Mouse (Mus musculus): ENCODE measurements around the gene Cenpn. TPM values are rescaled to one million over a fixed set of nuclear protein-coding genes. Genes with fewer than 3 reads are reported as not detected.

The Cenpn gene
- polyA plus RNA-seq, 1 experiment from 2014 or later, result 9.5 TPM

GRCm38 (mm10) chr8:116975606-116976005 lies 54.1 kb downstream of the Cenpn start:
- Histone ChIP-seq H3K4me1 (ENCODE audit: control insufficient read depth, insufficient read depth, low read depth, low read length) (peaks cover 11% of the 10 kb centered on the region), H3K9me3 (ENCODE audit: control insufficient read depth, low read length) (no peaks in the 10 kb centered on the region), H3K27ac (ENCODE audit: low read depth, low read length) (no peak overlapping the region), H3K27me3 (replicated peaks; ENCODE audit: control insufficient read depth, insufficient read depth, low read length) (no peaks in the 10 kb centered on the region), H3K4me3 (ENCODE audit: low read length) (no peak overlapping the region), H3K9ac (ENCODE audit: low read depth, low read length) (no peak overlapping the region), H3K4me2 (ENCODE audit: low read length) (no peak overlapping the region), H3K36me3 (ENCODE audit: control insufficient read depth, insufficient read depth, low read length) (peaks cover 5% of the 10 kb centered on the region; the same call in 1 of the 2 replicates)
- no peak for ATAC-seq
- 70% methylated on average over 5 of the region's 5 CpGs for WGBS

- no peaks in the 10 kb centered on the region for H3K27me3 ChIP-seq (replicated peaks; ENCODE audit: control insufficient read depth, insufficient read depth, low read length)
- 0 out of 2 replicates have a peak, but pooled peaks cover 3% of the 10 kb centered on the region for H3K36me3 ChIP-seq (ENCODE audit: control insufficient read depth, insufficient read depth, low read length)
- WGBS, result 33% methylated on average over 8 of the region's 8 CpGs
- H3K27ac ChIP-seq (ENCODE audit: low read depth, low read length), result peak overlapping the region; percentile 81
- H3K9ac ChIP-seq (ENCODE audit: low read depth, low read length), result peak overlapping the region; percentile 74
- H3K9me3 ChIP-seq (ENCODE audit: control insufficient read depth, low read length), result no peaks in the 10 kb centered on the region
- peak overlapping the region; percentile 86 for H3K4me2 ChIP-seq (ENCODE audit: low read length)
- peak overlapping the region; percentile 95 for H3K4me3 ChIP-seq (ENCODE audit: low read length)
- H3K4me1 ChIP-seq (ENCODE audit: control insufficient read depth, insufficient read depth, low read depth, low read length), result peaks cover 11% of the 10 kb centered on the region
- ATAC-seq, result no peak; the same call in 1 of the 2 replicates
Measured at GRCm38 (mm10) chr8:116978052-116978451, 56.5 kb downstream of the Cenpn start.

GRCm38 (mm10) chr8:116978631-116979256 lies 57.2 kb downstream of the Cenpn start, which contains the start of gene 1700030J22Rik:
Gene 1700030J22Rik (minus strand): TSS chr8:116978959.
- 1% methylated on average over 41 of the region's 46 CpGs for WGBS
- peak; percentile 99 for ATAC-seq

GRCm38 (mm10) chr8:116980117-116980516 lies 58.6 kb downstream of the Cenpn start:
- Histone ChIP-seq H3K27me3 (replicated peaks; ENCODE audit: control insufficient read depth, insufficient read depth, low read length) (no peaks in the 10 kb centered on the region), H3K4me1 (ENCODE audit: control insufficient read depth, insufficient read depth, low read depth, low read length) (peaks cover 11% of the 10 kb centered on the region), H3K4me2 (ENCODE audit: low read length) (no peak overlapping the region), H3K36me3 (ENCODE audit: control insufficient read depth, insufficient read depth, low read length) (0 out of 2 replicates have a peak, but pooled peaks cover 6% of the 10 kb centered on the region), H3K9me3 (ENCODE audit: control insufficient read depth, low read length) (no peaks in the 10 kb centered on the region), H3K9ac (ENCODE audit: low read depth, low read length) (no peak overlapping the region), H3K4me3 (ENCODE audit: low read length) (no peak overlapping the region), H3K27ac (ENCODE audit: low read depth, low read length) (no peak overlapping the region)
- 12% methylated on average over 4 of the region's 4 CpGs for WGBS
- no peak for ATAC-seq

More at GRCm38 (mm10) chr8:116978631-116979256, 57.2 kb downstream of the Cenpn start, which contains the start of gene 1700030J22Rik:
- H3K9me3 ChIP-seq (ENCODE audit: control insufficient read depth, low read length), result no peaks in the 10 kb centered on the region
- peak within 1 kb of the TSS; percentile 95 for H3K4me3 ChIP-seq (ENCODE audit: low read length)
- peak within 1 kb of the TSS; percentile 86 for H3K4me2 ChIP-seq (ENCODE audit: low read length)
- peaks cover 11% of the 10 kb centered on the region for H3K4me1 ChIP-seq (ENCODE audit: control insufficient read depth, insufficient read depth, low read depth, low read length)
- 0 out of 2 replicates have a peak, but pooled peaks cover 6% of the 10 kb centered on the region for H3K36me3 ChIP-seq (ENCODE audit: control insufficient read depth, insufficient read depth, low read length)
- no peaks in the 10 kb centered on the region for H3K27me3 ChIP-seq (replicated peaks; ENCODE audit: control insufficient read depth, insufficient read depth, low read length)
- H3K27ac ChIP-seq (ENCODE audit: low read depth, low read length), result peak within 1 kb of the TSS; percentile 81
- peak within 1 kb of the TSS; percentile 74 for H3K9ac ChIP-seq (ENCODE audit: low read depth, low read length)

- H3K9ac ChIP-seq (ENCODE audit: low read depth, low read length), result no peak overlapping the region
- WGBS, result 99% methylated on average over 3 of the region's 3 CpGs
- no peaks in the 10 kb centered on the region for H3K27me3 ChIP-seq (replicated peaks; ENCODE audit: control insufficient read depth, insufficient read depth, low read length)
- peaks cover 8% of the 10 kb centered on the region for H3K4me1 ChIP-seq (ENCODE audit: control insufficient read depth, insufficient read depth, low read depth, low read length)
- H3K9me3 ChIP-seq (ENCODE audit: control insufficient read depth, low read length), result no peaks in the 10 kb centered on the region
- no peak overlapping the region for H3K4me2 ChIP-seq (ENCODE audit: low read length)
- no peak overlapping the region for H3K4me3 ChIP-seq (ENCODE audit: low read length)
- no peak overlapping the region for H3K27ac ChIP-seq (ENCODE audit: low read depth, low read length)
- peaks cover 2% of the 10 kb centered on the region; the same call in 1 of the 2 replicates for H3K36me3 ChIP-seq (ENCODE audit: control insufficient read depth, insufficient read depth, low read length)
- no peak for ATAC-seq
Measured at GRCm38 (mm10) chr8:116989842-116990241, 68.3 kb downstream of the Cenpn start.

Other genes starting within 250 kb of the Cenpn start
- 12.1 and 13.6 TPM in 2 replicates for gene Cdyl2, start 188.7 kb upstream of the Cenpn start, polyA plus RNA-seq (2015; fragmentation: Nextera tagmentation; extraction: Ambion mirVana)
- 32.0 and 37.2 TPM in 2 replicates for gene Cmc2, start 275 bp upstream of the Cenpn start, polyA plus RNA-seq (2015; fragmentation: Nextera tagmentation; extraction: Ambion mirVana)
- gene Atmin, start 21.7 kb downstream of the Cenpn start, polyA plus RNA-seq (2015; fragmentation: Nextera tagmentation; extraction: Ambion mirVana), result 17.9 and 22.4 TPM in 2 replicates
- 7.8 and 8.0 TPM in 2 replicates for gene 1700030J22Rik, start 57.2 kb downstream of the Cenpn start, polyA plus RNA-seq (2015; fragmentation: Nextera tagmentation; extraction: Ambion mirVana)
- gene Gcsh, start 71.8 kb downstream of the Cenpn start, polyA plus RNA-seq (2015; fragmentation: Nextera tagmentation; extraction: Ambion mirVana), result 105 and 119 TPM in 2 replicates
- gene Pkd1l2, start 160.7 kb downstream of the Cenpn start, polyA plus RNA-seq (2015; fragmentation: Nextera tagmentation; extraction: Ambion mirVana), result 0.05 TPM in 2 replicates
- gene Bco1, start 174.1 kb downstream of the Cenpn start, polyA plus RNA-seq (2015; fragmentation: Nextera tagmentation; extraction: Ambion mirVana), result 0.35 and 0.41 TPM in 2 replicates
- gene Gan, start 236.4 kb downstream of the Cenpn start, polyA plus RNA-seq (2015; fragmentation: Nextera tagmentation; extraction: Ambion mirVana), result 2.8 TPM in 2 replicates

All from hindbrain, embryonic 16.5 days (tissue).